Mouse (Mus musculus) hindbrain, embryonic 12.5 days (tissue): ENCODE measurements around the gene Timm17b. TPM values are rescaled to one million over a fixed set of nuclear protein-coding genes. Genes with fewer than 3 reads are reported as not detected.

Source experiments
- ATAC-seq: fragments of 200-750 bp; cut with Nextera tagmentation; 2 replicates; pipeline ENCODE4 v1.8.0; 2017; ENCODE audit warnings: moderate TSS enrichment; ENCODE audit not compliant: low FRiP score
- H3K27ac ChIP-seq: fragments of 300-500 bp; sonication (generic); 2 replicates; pipeline ENCODE4 v1.5.1; 2016; ENCODE audit warnings: mild to moderate bottlenecking
- H3K27me3 ChIP-seq: fragments of 300-500 bp; sonication (generic); 2 replicates; pipeline ENCODE4 v1.6.1; 2016; ENCODE audit warnings: mild to moderate bottlenecking
- H3K36me3 ChIP-seq: fragments of 300-500 bp; sonication (generic); 2 replicates; pipeline ENCODE4 v1.6.1; 2016; ENCODE audit warnings: mild to moderate bottlenecking
- H3K4me1 ChIP-seq: fragments of 300-500 bp; sonication (generic); 2 replicates; pipeline ENCODE4 v1.6.1; 2016
- H3K4me2 ChIP-seq: fragments of 300-500 bp; sonication (generic); replicated peaks from 2 replicates; pipeline ENCODE4 v1.6.1; 2016; ENCODE audit warnings: mild to moderate bottlenecking
- H3K4me3 ChIP-seq: fragments of 300-500 bp; sonication (generic); 2 replicates; pipeline ENCODE4 v1.5.1; 2016; ENCODE audit warnings: mild to moderate bottlenecking
- H3K9ac ChIP-seq: fragments of 300-500 bp; sonication (generic); 2 replicates; pipeline ENCODE4 v1.6.1; 2016; ENCODE audit warnings: mild to moderate bottlenecking, moderate library complexity
- H3K9me3 ChIP-seq: fragments of 300-500 bp; sonication (generic); replicated peaks from 2 replicates; pipeline ENCODE4 v1.6.1; 2016; ENCODE audit warnings: mild to moderate bottlenecking
- WGBS: fragments of 180-500 bp; shearing (Covaris S2); methylation state at CpG from one replicate; pipeline ENCODE4 v1.1.7; 2016; 5-methylcytosine and 5-hydroxymethylcytosine counted together
- polyA plus RNA-seq: library from polyadenylated mRNA; unstranded; fragments of >200 nt; fragmentation: Nextera tagmentation; extraction: Ambion mirVana; gene quantifications from 2 replicates; pipeline ENCODE4 v1.2.1, GENCODE M21; 2016

Gene Timm17b
- polyA plus RNA-seq, 1 experiment from 2014 or later, result 144 TPM

DNA sequence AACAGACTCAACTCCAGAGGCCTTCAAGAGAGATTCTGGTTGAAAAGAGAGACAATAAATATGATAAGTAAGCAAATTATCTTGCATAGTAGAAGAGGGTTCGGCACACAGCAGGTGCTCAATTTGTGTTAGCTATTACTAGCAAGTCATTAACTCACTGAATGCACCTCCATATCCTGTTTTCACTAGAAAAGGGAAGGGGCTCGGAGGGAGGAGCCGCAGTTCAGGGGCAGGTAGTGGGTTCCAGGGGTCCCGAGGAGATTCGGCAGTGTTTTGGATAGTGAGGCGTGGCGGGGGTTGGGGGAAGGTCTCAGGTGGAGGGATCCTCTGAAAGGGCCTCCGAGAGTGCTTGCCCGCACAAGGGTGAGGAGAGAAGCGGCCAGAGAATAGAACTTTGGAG is 28.0 kb downstream of the Timm17b start:
- 22% methylated on average over 10 of the region's 10 CpGs for WGBS

DNA sequence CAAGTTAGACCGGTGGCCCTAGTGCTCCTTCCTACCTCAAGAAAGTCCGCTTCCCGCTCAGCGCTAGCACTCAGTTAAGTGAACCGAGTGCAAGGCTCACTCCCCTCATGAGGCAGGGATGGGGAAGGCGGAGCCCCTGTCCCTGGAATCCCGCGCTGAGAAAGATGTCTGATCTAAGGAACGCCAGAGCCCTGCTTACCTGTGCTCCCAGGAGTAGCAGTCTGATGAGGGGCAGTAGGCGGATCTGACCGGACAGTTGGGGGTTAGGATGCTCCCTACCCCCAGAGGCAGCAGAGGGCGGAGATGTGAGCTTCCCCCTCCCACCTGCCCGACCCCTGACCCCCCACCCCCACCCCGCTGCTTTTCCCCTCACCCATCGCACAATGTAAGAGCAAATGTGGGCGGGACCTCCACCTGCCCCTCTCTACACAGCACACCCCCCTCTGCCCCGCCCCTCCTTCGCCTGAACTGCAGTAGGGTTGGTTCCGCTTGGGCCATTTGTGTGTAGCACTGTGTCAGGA is 29.2 kb downstream of the Timm17b start, which contains the start of gene Eras:
TSS of gene Eras (minus strand) at position 338 of the 521 bp plus-strand sequence.
- H3K27me3 ChIP-seq, result peaks cover 34% of the 10 kb centered on the region
- ATAC-seq, result no peak
- H3K36me3 ChIP-seq, result peaks cover 15% of the 10 kb centered on the region; the same call in 1 of the 2 replicates
- H3K4me1 ChIP-seq, result no peaks in the 10 kb centered on the region
- no peak within 1 kb of the TSS for H3K9ac ChIP-seq
- H3K9me3 ChIP-seq, result no peaks in the 10 kb centered on the region
- H3K4me3 ChIP-seq, result no peak within 1 kb of the TSS
- 13% methylated on average over 19 of the region's 19 CpGs for WGBS
- no peak within 1 kb of the TSS for H3K4me2 ChIP-seq
- H3K27ac ChIP-seq, result no peak within 1 kb of the TSS

More for the DNA sequence above, 28.0 kb downstream of the Timm17b start:
- Histone ChIP-seq H3K4me1 (peaks cover 8% of the 10 kb centered on the region; the same call in 1 of the 2 replicates), H3K27me3 (peaks cover 47% of the 10 kb centered on the region), H3K27ac (no peak overlapping the region), H3K9me3 (no peaks in the 10 kb centered on the region), H3K9ac (no peak overlapping the region), H3K4me3 (no peak overlapping the region), H3K36me3 (peaks cover 15% of the 10 kb centered on the region; the same call in 1 of the 2 replicates), H3K4me2 (no peak overlapping the region)
- ATAC-seq, result no peak

DNA sequence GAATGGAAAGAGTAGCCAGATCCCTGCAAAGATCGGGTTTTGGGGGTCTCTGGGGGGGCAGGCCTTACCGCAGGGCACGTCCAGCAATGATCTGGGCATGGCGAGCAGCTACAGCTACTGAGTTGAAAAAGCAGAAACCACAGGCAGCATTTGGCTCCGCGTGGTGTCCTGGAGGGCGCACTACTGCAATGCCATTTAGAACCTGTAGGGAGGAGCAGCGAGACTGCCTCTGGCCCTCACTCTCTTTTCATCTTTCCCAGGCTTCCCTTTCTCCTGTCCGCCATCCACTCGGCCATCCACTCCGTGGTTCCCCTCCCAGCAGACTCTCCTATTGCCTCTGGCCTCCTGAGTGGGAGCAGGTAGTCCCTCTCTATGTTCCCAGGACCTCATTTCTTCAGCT is 37.7 kb downstream of the Timm17b start:
- no peaks in the 10 kb centered on the region for H3K4me1 ChIP-seq
- H3K9ac ChIP-seq, result no peak overlapping the region
- no peaks in the 10 kb centered on the region for H3K9me3 ChIP-seq
- no peaks in the 10 kb centered on the region for H3K27me3 ChIP-seq
- no peak overlapping the region for H3K4me2 ChIP-seq
- WGBS, result 57% methylated on average over 11 of the region's 11 CpGs
- no peak overlapping the region for H3K27ac ChIP-seq
- no peak for ATAC-seq
- peaks cover 33% of the 10 kb centered on the region for H3K36me3 ChIP-seq
- H3K4me3 ChIP-seq, result no peak overlapping the region

DNA sequence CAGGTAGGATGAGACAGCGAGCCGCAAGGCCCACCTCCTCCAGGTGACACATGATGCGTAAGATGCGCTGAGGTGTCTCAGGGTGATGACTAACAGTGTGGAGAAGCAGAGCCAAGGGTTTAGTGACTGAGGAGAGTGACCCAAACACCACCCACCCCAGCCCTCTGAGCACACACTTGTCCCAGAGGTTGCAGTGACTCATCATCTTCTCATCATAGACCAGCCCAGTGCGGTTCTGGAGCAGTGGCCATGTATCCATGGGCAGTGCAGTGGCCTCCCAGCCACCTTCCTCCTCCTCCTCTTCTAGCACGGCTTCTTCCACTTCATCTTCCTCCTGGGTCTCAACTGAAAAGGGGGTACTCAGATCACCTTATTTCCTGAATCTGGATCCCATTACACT is 38.5 kb downstream of the Timm17b start:
- no peaks in the 10 kb centered on the region for H3K27me3 ChIP-seq
- no peak overlapping the region for H3K4me2 ChIP-seq
- H3K4me1 ChIP-seq, result no peaks in the 10 kb centered on the region
- H3K27ac ChIP-seq, result no peak overlapping the region
- H3K36me3 ChIP-seq, result peaks cover 31% of the 10 kb centered on the region
- WGBS, result 95% methylated on average over 6 of the region's 6 CpGs
- no peaks in the 10 kb centered on the region for H3K9me3 ChIP-seq
- no peak for ATAC-seq
- no peak overlapping the region for H3K9ac ChIP-seq
- H3K4me3 ChIP-seq, result no peak overlapping the region

DNA sequence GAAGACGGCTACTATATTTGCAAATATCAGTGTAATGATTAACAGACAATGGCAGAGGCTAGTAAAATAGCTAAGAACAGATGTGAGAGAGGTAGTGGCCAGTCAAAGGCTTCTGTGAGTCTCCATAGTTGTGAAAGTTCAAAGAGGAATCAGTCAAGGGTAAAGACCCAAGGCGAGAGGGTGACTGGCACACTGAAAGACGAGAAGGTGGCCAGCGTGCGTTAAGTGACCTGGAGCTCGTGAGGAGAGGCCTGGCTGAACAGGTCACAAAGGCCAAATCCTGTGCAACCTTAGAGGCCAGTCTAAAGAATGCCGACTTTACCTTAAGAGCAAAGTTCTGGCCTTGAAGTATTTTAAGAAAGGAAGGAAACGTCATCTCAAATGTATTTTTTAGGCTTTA is 46.5 kb downstream of the Timm17b start:
- Histone ChIP-seq H3K4me1 (0 out of 2 replicates have a peak, but pooled peaks cover 3% of the 10 kb centered on the region), H3K27ac (no peak overlapping the region), H3K36me3 (0 out of 2 replicates have a peak, but pooled peaks cover 5% of the 10 kb centered on the region), H3K9ac (no peak overlapping the region), H3K4me2 (no peak overlapping the region), H3K9me3 (no peaks in the 10 kb centered on the region), H3K27me3 (no peaks in the 10 kb centered on the region), H3K4me3 (no peak overlapping the region)
- no peak for ATAC-seq
- WGBS, result 58% methylated on average over 8 of the region's 8 CpGs

DNA sequence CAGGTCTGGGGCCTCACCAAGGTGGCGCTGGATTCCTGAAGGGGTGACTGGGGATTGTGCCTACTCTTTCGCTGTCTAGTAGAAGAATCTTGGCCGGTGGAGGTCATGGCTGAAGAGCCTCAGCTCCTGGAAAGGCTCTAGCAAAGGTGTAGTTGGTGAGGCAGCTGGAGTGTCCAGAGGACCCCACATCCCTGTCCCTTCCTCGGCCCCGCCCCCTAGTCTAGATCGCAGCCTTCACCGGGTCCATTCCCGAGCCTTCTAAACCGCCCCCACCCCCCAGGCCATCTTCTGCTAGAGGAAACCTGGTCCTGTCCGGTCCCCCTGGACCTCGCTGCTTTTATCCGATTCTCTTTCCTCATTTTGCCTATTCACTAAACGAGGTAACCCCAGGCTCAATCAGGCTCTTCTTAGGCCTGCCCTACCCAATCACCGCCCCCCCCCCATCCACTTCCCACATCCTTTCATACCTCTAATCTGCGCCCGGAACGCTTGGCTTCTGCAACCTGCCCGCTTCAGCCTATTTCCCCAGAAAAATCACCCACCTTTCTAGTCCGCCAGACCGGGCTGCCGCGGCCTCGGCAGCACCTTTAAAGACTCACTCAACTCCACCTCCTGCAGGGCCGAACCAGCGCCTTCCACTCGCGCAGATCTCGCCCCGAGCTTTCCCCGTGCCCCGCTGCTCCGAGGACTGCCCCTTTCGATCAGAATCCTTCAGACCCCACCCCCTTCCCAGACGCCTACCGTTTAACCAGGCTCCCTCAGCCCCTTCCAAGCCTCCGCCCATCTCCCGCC is 48.1 kb downstream of the Timm17b start, which contains the start of gene Hdac6:
TSS of gene Hdac6 (minus strand) at position 782 of the 792 bp plus-strand sequence.
- Histone ChIP-seq H3K9ac (peak within 1 kb of the TSS; percentile 58), H3K4me2 (peak within 1 kb of the TSS; percentile 55), H3K9me3 (no peaks in the 10 kb centered on the region), H3K36me3 (0 out of 2 replicates have a peak, but pooled peaks cover 2% of the 10 kb centered on the region), H3K27me3 (no peaks in the 10 kb centered on the region), H3K27ac (peak within 1 kb of the TSS; percentile 52; the same call in 1 of the 2 replicates), H3K4me3 (peak within 1 kb of the TSS; percentile 39), H3K4me1 (0 out of 2 replicates have a peak, but pooled peaks cover 3% of the 10 kb centered on the region)
- ATAC-seq, result peak; percentile 98
- WGBS, result 23% methylated on average over 32 of the region's 37 CpGs

DNA sequence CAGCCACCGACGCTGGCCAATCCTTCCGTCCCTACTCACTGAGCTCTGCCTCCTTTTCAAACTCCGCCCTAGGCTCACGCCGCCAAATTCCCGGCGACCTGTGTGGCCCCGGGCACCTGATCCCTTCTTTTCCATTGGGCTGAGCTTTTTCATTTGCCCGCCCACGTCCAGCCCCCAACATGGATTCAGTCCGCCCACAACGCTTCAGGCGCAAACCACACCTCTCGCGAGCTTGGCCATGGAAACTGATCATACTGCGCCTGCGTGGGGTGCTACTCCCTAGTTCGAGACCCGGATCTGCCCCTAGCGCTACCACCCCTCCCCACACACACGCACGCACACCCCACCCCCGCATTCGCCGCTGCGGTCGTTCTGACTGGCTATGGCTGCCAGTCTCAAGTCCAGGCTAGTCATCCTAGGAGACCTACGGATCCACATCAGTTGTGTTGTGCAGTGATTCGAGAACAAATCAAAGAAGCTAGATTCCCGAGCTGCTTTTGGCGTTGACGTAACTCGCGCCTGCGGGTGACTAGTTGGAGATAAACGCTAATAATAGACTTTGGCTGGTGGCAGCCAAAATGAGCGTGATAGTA is 48.8 kb downstream of the Timm17b start:
- ATAC-seq, result no peak
- 0 out of 2 replicates have a peak overlapping the region, but pooled peaks have one; percentile 52 for H3K27ac ChIP-seq
- H3K36me3 ChIP-seq, result 0 out of 2 replicates have a peak, but pooled peaks cover 2% of the 10 kb centered on the region
- H3K9ac ChIP-seq, result 0 out of 2 replicates have a peak overlapping the region, but pooled peaks have one; percentile 23
- no peaks in the 10 kb centered on the region for H3K9me3 ChIP-seq
- WGBS, result 15% methylated on average over 38 of the region's 38 CpGs
- H3K4me3 ChIP-seq, result peak overlapping the region; percentile 39
- H3K4me2 ChIP-seq, result peak overlapping the region; percentile 55
- 0 out of 2 replicates have a peak, but pooled peaks cover 3% of the 10 kb centered on the region for H3K4me1 ChIP-seq
- H3K27me3 ChIP-seq, result no peaks in the 10 kb centered on the region

DNA sequence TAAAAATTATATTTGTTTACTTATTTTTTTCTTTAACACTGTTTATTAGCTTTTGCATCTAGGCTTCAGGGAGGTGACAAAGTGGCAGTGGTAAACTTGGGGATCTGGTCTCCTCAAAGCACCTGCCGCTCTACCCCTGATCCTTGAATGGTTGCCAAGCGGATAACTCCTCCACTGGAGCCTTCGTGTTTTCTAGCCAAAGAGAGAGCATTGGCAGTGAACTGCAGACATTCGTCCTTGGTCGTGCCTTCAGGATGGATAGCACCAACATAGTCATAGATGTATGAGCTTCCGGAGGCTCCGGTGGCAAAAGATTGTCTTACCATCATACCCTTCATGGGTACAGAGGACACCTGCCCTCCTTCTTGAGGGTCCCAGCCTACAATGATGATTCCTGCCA is 50.9 kb downstream of the Timm17b start:
- Histone ChIP-seq H3K9me3 (no peaks in the 10 kb centered on the region), H3K4me2 (no peak overlapping the region), H3K27me3 (no peaks in the 10 kb centered on the region), H3K36me3 (no peaks in the 10 kb centered on the region), H3K9ac (no peak overlapping the region), H3K4me3 (no peak overlapping the region), H3K4me1 (0 out of 2 replicates have a peak, but pooled peaks cover 3% of the 10 kb centered on the region), H3K27ac (no peak overlapping the region)
- 94% methylated on average over 7 of the region's 7 CpGs for WGBS
- no peak for ATAC-seq

Other genes starting within 250 kb of the Timm17b start
- gene Prickle3, start 242.1 kb upstream of the Timm17b start, polyA plus RNA-seq, result 3.1 TPM in 2 replicates
- gene Plp2, start 228.0 kb upstream of the Timm17b start, polyA plus RNA-seq, result 39.3 and 44.7 TPM in 2 replicates
- gene Magix, start 218.1 kb upstream of the Timm17b start, polyA plus RNA-seq, result 0.50 TPM in 1 of 2 replicates, not detected in the other
- gene Gpkow, start 202.2 kb upstream of the Timm17b start, polyA plus RNA-seq, result 45.5 and 46.4 TPM in 2 replicates
- 23.6 and 30.0 TPM in 2 replicates for gene Wdr45, start 185.0 kb upstream of the Timm17b start, polyA plus RNA-seq
- 1.7 TPM in 1 of 2 replicates, not detected in the other for gene Gm45208, start 177.1 kb upstream of the Timm17b start, polyA plus RNA-seq
- 86.0 and 88.5 TPM in 2 replicates for gene Praf2, start 170.9 kb upstream of the Timm17b start, polyA plus RNA-seq
- gene Ccdc120, start 148.5 kb upstream of the Timm17b start, polyA plus RNA-seq, result 34.5 and 37.7 TPM in 2 replicates
- 33.9 and 34.8 TPM in 2 replicates for gene Tfe3, start 136.8 kb upstream of the Timm17b start, polyA plus RNA-seq
- 72.5 and 79.2 TPM in 2 replicates for gene Gripap1, start 109.6 kb upstream of the Timm17b start, polyA plus RNA-seq
- gene Kcnd1, start 77.1 kb upstream of the Timm17b start, polyA plus RNA-seq, result 1.1 and 2.0 TPM in 2 replicates
- gene Otud5, start 58.0 kb upstream of the Timm17b start, polyA plus RNA-seq, result 60.8 and 72.2 TPM in 2 replicates
- gene Pim2, start 21.1 kb upstream of the Timm17b start, polyA plus RNA-seq, result 9.5 and 10.0 TPM in 2 replicates
- 35.1 and 40.1 TPM in 2 replicates for gene Slc35a2, start 15.3 kb upstream of the Timm17b start, polyA plus RNA-seq
- 172 and 178 TPM in 2 replicates for gene Pqbp1, start 88 bp upstream of the Timm17b start, polyA plus RNA-seq
- gene Gm10491, start 8.5 kb downstream of the Timm17b start, polyA plus RNA-seq, result not detected in 2 replicates
- gene Gm10490, start 10.2 kb downstream of the Timm17b start, polyA plus RNA-seq, result not detected in 2 replicates
- 102 and 111 TPM in 2 replicates for gene Pcsk1n, start 20.5 kb downstream of the Timm17b start, polyA plus RNA-seq
- gene Eras, start 29.2 kb downstream of the Timm17b start, polyA plus RNA-seq, result not detected in 2 replicates
- gene Hdac6, start 48.5 kb downstream of the Timm17b start, polyA plus RNA-seq, result 68.2 and 68.5 TPM in 2 replicates
- gene Gata1, start 78.7 kb downstream of the Timm17b start, polyA plus RNA-seq, result 0.98 and 1.5 TPM in 2 replicates
- gene Glod5, start 119.1 kb downstream of the Timm17b start, polyA plus RNA-seq, result not detected in 2 replicates
- gene Suv39h1, start 175.4 kb downstream of the Timm17b start, polyA plus RNA-seq, result 58.6 and 60.2 TPM in 2 replicates
- gene Was, start 191.1 kb downstream of the Timm17b start, polyA plus RNA-seq, result 0.21 TPM in 1 of 2 replicates, not detected in the other
- 40.5 and 42.6 TPM in 2 replicates for gene Wdr13, start 233.5 kb downstream of the Timm17b start, polyA plus RNA-seq
- gene Rbm3, start 246.5 kb downstream of the Timm17b start, polyA plus RNA-seq, result 401 and 433 TPM in 2 replicates